Mouse (Mus musculus) limb, embryonic 14.5 days (tissue): ENCODE measurements around the gene Cyp27a1. TPM values are rescaled to one million over a fixed set of nuclear protein-coding genes. Genes with fewer than 3 reads are reported as not detected.
A peak's percentile ranks its signal among the peaks of the same experiment; 100 is the strongest.

Experiments
- ATAC-seq: fragments of 200-750 bp; cut with Nextera tagmentation; 2 replicates; pipeline ENCODE4 v1.8.0; 2017; ENCODE audit warnings: low read depth, moderate number of reproducible peaks, moderate TSS enrichment; ENCODE audit not compliant: low FRiP score
- DNase-seq: peaks from one replicate; pipeline ENCODE4 v3.0.0-alpha.2; 2015; ENCODE audit warnings: low spot score
- H3K27ac ChIP-seq: fragments of 300-500 bp; sonication (generic); replicated peaks from 2 replicates; pipeline ENCODE4 v1.5.1; 2014; ENCODE audit warnings: low read depth, mild to moderate bottlenecking, low read length, moderate library complexity, mixed read lengths
- H3K27me3 ChIP-seq: fragments of 300-500 bp; sonication (generic); 2 replicates; pipeline ENCODE4 v1.6.1; 2014; ENCODE audit warnings: low read length, mixed read lengths; ENCODE audit not compliant: control insufficient read depth, insufficient read depth
- H3K36me3 ChIP-seq: fragments of 300-500 bp; sonication (generic); 2 replicates; pipeline ENCODE4 v1.6.1; 2014; ENCODE audit warnings: mild to moderate bottlenecking, low read length, moderate library complexity, mixed read lengths; ENCODE audit not compliant: control insufficient read depth, insufficient read depth
- H3K4me1 ChIP-seq: fragments of 300-500 bp; sonication (generic); 2 replicates; pipeline ENCODE4 v1.6.1; 2014; ENCODE audit warnings: antibody characterized with exemption, low read length, mixed read lengths; ENCODE audit not compliant: control insufficient read depth, insufficient read depth
- H3K4me2 ChIP-seq: fragments of 300-500 bp; sonication (generic); replicated peaks from 2 replicates; pipeline ENCODE4 v1.6.1; 2014; ENCODE audit warnings: low read depth, mild to moderate bottlenecking, low read length, moderate library complexity; ENCODE audit not compliant: severe bottlenecking
- H3K4me3 ChIP-seq: fragments of 300-500 bp; sonication (generic); replicated peaks from 2 replicates; pipeline ENCODE4 v1.5.1; 2014; ENCODE audit warnings: low read length
- H3K9ac ChIP-seq: fragments of 300-500 bp; sonication (generic); 2 replicates; pipeline ENCODE4 v1.6.1; 2014; ENCODE audit warnings: mild to moderate bottlenecking, low read depth, low read length, moderate library complexity; ENCODE audit not compliant: severe bottlenecking
- H3K9me3 ChIP-seq: fragments of 300-500 bp; sonication (generic); 2 replicates; pipeline ENCODE4 v1.6.1; 2016; ENCODE audit warnings: low read length; ENCODE audit not compliant: control insufficient read depth
- POLR2A ChIP-seq: fragments of 200-500 bp; IDR thresholded peaks from 2 replicates; pipeline ENCODE4 v1.8.0; 2012; ENCODE audit warnings: inconsistent platforms, mild to moderate bottlenecking, moderate library complexity, borderline replicate concordance; ENCODE audit not compliant: insufficient read depth, insufficient read length; ENCODE audit errors: extremely low read depth
- WGBS: fragments of 180-500 bp; shearing (Covaris S2); extraction: QIAGEN DNeasy Blood & Tissue Kit; methylation state at CpG from one replicate; pipeline ENCODE4 v1.1.7; 2014; 5-methylcytosine and 5-hydroxymethylcytosine counted together
- polyA plus RNA-seq, 2 experiments: library from polyadenylated mRNA; depleted of rRNA in 1 of 2; stranded (reverse) in 1 of 2; unstranded in 1 of 2; fragments of >200 nt; fragmentation: Nextera tagmentation in 1 of 2; extraction: Ambion mirVana in 1 of 2; gene quantifications; 2 replicates each; pipeline versions ENCODE4 v1.2.1 to v1.2.3; 2012 to 2014

Gene Cyp27a1
- polyA plus RNA-seq, 2 experiments: 11.6 to 16.1 TPM

DNA sequence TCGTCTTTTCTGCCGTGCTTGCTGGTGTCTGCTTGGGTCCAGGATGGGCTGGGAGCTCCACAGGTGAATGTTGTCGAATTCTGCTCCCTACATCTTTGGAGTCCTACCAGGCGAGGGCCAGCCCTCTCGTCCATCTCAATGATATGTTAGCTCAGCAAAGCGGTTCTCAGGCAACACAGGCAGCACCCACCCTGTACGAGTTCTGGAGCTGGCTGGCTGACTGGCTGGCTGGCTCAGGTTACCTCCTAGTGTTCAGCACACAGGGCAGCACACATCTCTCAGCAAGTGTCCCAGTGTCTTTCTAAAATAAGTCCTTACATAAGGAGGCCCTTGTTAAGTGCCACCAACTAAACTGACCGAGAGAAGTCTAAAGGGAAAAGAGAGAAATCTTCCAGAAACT, 15.1 kb downstream of the Cyp27a1 start:
- no peak for ATAC-seq
- WGBS: 69% methylated on average over 8 of the region's 8 CpGs
- H3K27me3 ChIP-seq: no peaks in the 10 kb centered on the region

DNA sequence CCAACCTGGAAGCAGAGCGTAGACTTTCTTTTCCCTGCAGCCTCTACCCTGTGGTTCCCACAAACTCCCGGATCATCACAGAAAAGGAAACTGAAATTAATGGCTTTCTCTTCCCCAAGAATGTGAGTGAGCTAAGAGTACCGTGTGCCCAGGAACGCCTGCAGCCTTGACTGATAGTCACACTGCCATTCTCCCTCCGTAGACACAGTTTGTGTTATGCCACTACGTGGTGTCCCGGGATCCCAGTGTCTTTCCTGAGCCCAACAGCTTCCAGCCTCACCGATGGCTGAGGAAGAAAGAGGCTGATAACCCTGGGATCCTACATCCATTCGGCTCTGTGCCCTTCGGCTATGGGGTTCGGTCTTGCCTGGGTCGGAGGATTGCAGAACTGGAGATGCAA, 23.6 kb downstream of the Cyp27a1 start:
- Histone ChIP-seq H3K9ac (no peak overlapping the region), H3K4me2 (no peak overlapping the region), H3K9me3 (no peaks in the 10 kb centered on the region), H3K36me3 (no peaks in the 10 kb centered on the region), H3K4me3 (no peak overlapping the region), H3K27me3 (no peaks in the 10 kb centered on the region), H3K4me1 (no peaks in the 10 kb centered on the region), H3K27ac (no peak overlapping the region)
- TF ChIP-seq POLR2A: no peak
- DNase-seq (no peak), ATAC-seq (no peak)
- WGBS: 88% methylated on average over 12 of the region's 12 CpGs

More for the DNA sequence above, 15.1 kb downstream of the Cyp27a1 start:
- H3K9me3 ChIP-seq: no peaks in the 10 kb centered on the region
- no peak overlapping the region for H3K27ac ChIP-seq
- H3K36me3 ChIP-seq: no peaks in the 10 kb centered on the region
- no peak overlapping the region for H3K4me2 ChIP-seq
- TF ChIP-seq POLR2A: no peak
- no peak overlapping the region for H3K4me3 ChIP-seq
- DNase-seq: no peak
- H3K4me1 ChIP-seq: no peaks in the 10 kb centered on the region
- no peak overlapping the region for H3K9ac ChIP-seq

DNA sequence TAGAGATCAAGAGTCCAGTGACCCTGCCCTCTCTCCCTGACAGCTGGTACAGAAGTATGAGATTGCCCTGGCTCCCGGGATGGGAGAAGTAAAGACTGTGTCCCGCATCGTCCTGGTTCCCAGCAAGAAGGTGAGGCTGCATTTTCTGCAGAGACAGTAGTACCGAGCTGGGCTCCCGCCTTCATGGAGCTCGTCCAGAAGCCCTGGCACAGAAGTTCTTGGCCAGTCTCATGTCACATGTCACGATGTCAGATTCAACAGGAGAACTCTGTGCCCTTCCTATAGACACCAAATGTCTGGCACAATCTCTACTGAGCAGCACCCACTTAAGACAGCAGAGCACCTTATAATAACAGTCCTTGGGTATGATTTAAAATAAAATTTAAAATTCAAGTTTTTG, 24.1 kb downstream of the Cyp27a1 start:
- Histone ChIP-seq H3K27ac (no peak overlapping the region), H3K4me2 (no peak overlapping the region), H3K27me3 (no peaks in the 10 kb centered on the region), H3K4me1 (no peaks in the 10 kb centered on the region), H3K4me3 (no peak overlapping the region), H3K9me3 (no peaks in the 10 kb centered on the region), H3K36me3 (no peaks in the 10 kb centered on the region), H3K9ac (no peak overlapping the region)
- DNase-seq (no peak), ATAC-seq (no peak)
- 93% methylated on average over 7 of the region's 7 CpGs for WGBS
- TF ChIP-seq POLR2A: no peak

- ATAC-seq (no peak), DNase-seq (no peak)
- TF ChIP-seq POLR2A: no peak
- H3K4me2 ChIP-seq: no peak overlapping the region
- H3K4me1 ChIP-seq: no peaks in the 10 kb centered on the region
- no peak overlapping the region for H3K27ac ChIP-seq
- no peak overlapping the region for H3K4me3 ChIP-seq
- H3K27me3 ChIP-seq: no peaks in the 10 kb centered on the region
- H3K9me3 ChIP-seq: no peaks in the 10 kb centered on the region
- WGBS: 73% methylated on average over 7 of the region's 7 CpGs
- H3K36me3 ChIP-seq: no peaks in the 10 kb centered on the region
- H3K9ac ChIP-seq: no peak overlapping the region
Measured at GRCm38 (mm10) chr1:74740846-74741245, 27.5 kb downstream of the Cyp27a1 start.

GRCm38 (mm10) chr1:74747335-74747734, 34.0 kb downstream of the Cyp27a1 start:
- Histone ChIP-seq H3K9me3 (no peaks in the 10 kb centered on the region), H3K4me3 (no peak overlapping the region), H3K4me1 (peaks cover 5% of the 10 kb centered on the region), H3K27me3 (peaks cover 6% of the 10 kb centered on the region), H3K27ac (no peak overlapping the region), H3K9ac (no peak overlapping the region), H3K4me2 (no peak overlapping the region), H3K36me3 (no peaks in the 10 kb centered on the region)
- 62% methylated on average over 5 of the region's 5 CpGs for WGBS
- no peak for TF ChIP-seq POLR2A
- DNase-seq: no peak
- 0 out of 2 replicates have a peak, but pooled peaks have one; percentile 14 for ATAC-seq
